Mouse (Mus musculus): Measurements from ENCODE around the gene Pank4. TPM values are rescaled to one million over a fixed set of nuclear protein-coding genes. Genes with fewer than 3 reads are reported as not detected.

The Pank4 gene
- polyA plus RNA-seq, 2 experiments from 2014 or later: 40.8 to 61.1 TPM

- peak; percentile 13 for ATAC-seq
These were observed 20.4 kb upstream of the Pank4 start for GRCm38 (mm10) chr4:154943323-154944039.

- peak; percentile 88 for ATAC-seq
These were observed 19.8 kb upstream of the Pank4 start for GRCm38 (mm10) chr4:154944121-154944590.

DNA sequence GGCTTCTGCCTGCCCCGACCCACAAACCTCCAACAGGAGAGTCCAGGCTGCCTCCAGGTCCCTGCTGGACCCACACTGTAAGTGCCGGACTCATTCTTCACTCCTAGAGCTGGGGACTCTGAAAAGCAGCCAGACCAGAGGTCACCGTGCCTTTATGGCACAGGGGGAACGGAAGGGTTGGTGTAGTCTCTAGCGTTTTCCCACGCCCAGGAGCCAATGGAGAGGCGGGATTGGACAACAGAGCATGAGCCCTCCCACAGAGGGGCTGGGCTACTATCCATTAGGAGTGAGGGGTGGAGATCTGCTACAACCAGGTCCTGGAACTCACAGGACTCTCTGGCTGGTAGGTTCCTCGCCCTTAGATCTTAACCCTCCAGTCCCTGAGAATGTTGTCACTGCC is 17.6 kb upstream of the Pank4 start:
- ATAC-seq: no peak

DNA sequence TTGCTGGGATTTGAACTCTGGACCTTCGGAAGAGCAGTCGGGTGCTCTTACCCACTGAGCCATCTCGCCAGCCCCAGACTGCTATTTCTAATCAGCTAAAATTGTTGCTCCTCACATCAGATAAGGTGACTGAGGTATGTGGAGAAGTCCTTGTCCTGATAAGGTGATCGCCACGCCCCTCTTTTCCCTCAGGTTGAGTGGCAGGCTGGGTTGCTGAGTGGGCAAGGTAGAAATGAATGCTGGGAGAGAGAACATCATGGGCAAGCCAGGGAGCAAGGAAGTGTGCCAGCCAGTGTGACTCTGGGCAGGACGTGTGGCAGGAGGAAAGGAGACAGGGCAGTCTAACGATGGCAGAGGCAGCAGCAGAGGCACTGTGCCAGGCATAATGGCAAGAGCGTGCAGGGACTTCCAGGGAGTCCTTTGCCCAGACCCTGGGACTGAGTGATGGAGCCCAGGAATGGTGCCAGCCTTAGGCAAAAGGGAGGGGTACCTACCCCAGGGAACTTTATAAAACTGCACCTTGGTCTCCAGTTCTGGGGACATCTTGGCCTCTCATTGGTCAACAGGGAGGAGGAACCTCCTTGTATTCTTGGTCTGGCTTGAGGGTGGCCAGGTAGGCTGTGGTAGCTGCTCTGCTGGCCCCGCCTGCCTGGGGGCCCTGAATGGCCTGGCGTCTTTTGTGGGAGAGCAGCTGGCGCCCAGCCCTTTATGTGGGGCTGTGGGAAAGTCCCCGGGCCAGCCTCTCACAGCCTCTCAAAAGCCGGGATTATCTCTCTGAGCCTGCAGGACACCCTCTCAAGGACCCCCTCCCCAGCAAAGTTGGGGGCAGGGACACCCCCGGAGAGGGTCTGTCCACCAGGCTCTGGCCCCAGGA is 15.6 kb upstream of the Pank4 start:
- ATAC-seq: no peak

- ATAC-seq: no peak
These were observed 14.9 kb upstream of the Pank4 start for GRCm38 (mm10) chr4:154948940-154949588.

- no peak for ATAC-seq
These were observed 14.3 kb upstream of the Pank4 start for GRCm38 (mm10) chr4:154949589-154949982.

DNA sequence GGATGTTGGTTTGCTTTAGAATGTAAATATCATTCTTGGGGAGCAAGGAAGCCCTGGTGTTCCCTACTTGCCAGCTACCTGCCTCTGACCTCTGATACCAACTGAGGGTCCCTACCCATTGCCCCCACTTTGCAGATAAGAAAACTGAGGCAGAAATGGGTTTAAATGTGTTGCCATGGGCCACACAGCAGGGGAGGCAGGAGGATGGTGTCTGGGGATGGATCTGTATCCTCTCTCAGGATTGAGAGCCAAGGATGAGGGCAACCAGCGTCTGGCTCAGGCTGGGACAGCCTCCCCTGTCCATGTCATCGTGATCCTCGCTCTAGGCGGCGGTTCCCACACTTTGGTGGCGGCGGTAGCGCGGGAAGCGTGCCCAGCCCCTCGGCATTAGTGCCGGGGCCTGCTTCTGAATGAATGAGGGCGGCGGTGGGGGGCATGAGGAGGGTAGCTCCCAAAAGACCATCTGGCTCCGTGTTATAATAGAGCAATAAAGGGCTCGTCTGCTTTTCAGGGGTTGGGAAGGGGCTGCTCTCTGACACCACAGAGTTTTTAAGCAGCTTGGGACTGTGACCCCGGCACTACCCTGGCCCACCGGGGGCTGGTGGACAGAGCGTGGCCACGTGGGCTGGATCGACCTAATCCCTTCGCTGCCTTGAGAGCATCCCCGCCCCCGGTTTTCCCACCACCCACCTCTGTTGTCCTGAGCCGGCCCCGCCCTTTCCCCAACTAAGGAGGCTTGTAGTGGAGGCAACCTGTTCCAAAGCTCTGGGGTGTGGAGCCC is 11.3 kb upstream of the Pank4 start:
- no peak for ATAC-seq

- ATAC-seq: no peak
These were observed 7.3 kb upstream of the Pank4 start for GRCm38 (mm10) chr4:154956604-154957003.

DNA sequence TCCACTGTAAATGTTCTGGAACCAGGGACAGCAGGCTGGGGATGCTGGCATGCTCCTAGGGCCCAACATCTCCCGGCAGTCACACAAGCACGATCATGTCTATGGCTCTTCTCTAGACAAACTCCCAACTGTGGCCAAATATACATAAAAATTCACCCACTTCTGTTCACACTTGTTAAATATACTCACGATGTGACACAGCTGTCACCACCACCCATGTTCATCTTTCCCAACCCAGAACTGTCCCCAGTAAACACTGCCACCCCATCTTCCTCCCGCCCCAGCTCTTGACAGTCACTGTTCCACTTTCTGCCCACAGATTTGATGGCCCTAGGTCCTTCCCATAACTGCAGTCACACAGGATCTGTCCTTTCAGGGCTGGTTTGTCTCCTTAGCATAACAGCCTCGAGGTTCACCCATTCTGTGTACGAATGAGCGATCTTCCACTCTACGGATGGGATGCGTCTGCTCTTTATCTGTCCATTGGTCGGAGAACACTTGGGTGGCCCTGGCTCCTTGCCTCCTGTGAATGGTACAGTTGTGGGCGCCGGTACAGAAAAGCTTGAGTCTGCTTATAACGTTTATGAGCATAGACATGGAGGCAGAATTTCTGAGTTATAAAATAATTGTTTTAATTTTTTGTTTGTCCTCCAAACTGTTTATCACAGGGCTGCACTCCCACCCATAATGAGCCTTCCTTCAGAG is 6.5 kb upstream of the Pank4 start:
- no peak for ATAC-seq

DNA sequence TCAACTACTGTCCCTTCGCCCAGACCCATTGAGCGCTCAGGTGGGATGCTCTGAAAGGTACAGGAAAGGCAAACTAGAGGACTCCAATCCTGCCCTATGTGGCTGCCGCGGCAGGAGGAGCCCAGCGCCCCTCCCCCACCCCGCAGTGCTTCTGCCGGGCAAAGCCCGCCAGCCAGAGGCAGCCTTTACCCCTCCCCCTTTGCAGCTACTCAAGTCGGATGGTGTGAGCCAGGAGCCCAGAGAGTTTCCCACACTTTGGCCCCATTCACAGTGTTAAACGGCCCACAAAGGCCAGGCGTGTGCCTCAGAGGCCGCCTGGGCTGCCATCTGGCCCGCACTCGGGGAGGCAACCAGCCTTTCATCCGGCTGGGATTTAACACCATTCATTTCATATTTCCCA is 5.8 kb upstream of the Pank4 start:
- ATAC-seq: no peak

GRCm38 (mm10) chr4:154958621-154959020 is 5.3 kb upstream of the Pank4 start:
- no peak for ATAC-seq

DNA sequence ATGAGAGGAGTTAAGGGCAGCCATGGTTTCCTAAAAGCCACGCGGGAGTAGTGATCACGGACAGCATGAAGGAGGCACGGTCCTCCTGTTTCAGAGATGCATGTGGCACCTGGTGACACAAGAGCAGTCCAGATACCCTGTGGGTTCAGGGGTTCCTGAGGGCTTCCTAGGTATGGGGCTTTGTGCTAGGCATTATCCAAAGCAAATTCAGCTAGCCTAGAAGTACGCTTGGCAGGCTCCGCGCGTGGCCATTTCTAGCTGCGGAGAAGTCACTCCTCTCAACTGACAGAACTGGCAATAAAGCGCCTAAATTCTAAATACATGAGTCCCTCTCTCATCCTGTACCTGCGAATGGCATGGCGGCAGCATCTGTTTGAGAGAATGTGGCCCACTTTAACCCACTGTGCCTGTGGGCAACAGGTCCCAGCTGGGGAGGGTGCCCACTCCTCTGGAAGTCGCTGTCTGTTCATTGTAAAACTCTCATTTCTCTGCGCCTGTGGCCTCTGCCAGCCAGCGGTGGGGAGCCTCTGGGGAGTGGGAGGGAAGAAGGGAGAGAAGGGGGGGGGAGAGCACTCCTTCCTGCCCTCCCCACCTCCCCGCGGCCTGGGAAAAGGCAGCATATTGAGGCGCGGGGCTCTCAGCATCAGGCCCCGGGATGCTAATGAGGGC is 3.8 kb upstream of the Pank4 start:
- no peak for ATAC-seq

- no peak for ATAC-seq
These were observed 3.2 kb upstream of the Pank4 start, which contains the start of gene Hes5 for GRCm38 (mm10) chr4:154960690-154961225. Gene Hes5 (plus strand): TSS chr4:154960923.

- ATAC-seq: peak; percentile 31
These were observed 2.6 kb upstream of the Pank4 start for GRCm38 (mm10) chr4:154961226-154961738.

DNA sequence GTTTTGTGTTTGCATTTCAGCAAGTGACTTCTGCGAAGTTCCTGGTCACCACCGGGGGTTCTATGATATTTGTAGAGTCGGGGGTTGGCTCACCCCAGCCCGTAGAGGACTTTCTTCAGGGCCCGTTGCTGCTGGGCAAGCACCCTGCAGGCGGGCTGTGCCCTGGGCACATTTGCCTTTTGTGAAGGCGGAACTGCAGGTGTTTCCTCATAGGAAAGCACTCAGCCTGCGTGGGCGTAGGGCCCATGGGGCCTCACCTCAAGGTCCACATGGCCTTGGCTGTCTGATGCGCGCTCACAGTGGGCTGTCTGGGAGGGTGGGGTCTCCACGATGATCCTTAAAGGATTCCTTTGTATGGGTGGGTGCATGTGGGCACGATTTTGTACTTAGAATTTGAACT is 2.0 kb upstream of the Pank4 start:
- peak; percentile 19 for ATAC-seq

DNA sequence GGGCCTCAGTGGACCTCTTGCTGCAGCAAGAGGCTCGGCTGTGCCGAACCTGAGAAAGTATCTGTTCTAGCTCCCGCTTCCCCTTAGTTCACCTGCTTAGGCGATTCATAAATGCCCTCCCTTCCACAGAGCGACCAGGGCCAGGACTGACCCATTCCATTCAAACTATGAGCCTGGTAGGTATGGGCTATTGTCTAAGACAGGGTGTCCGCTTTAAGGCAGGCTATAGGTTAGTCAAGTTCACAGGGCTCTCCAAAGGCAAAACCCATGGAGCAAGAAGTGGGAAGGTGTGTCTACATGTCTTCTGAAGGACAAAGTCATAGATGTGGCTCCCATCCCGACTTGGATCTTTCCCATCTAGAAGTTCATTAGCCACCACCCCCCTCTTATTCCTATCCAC is 1.2 kb upstream of the Pank4 start:
- no peak for ATAC-seq

DNA sequence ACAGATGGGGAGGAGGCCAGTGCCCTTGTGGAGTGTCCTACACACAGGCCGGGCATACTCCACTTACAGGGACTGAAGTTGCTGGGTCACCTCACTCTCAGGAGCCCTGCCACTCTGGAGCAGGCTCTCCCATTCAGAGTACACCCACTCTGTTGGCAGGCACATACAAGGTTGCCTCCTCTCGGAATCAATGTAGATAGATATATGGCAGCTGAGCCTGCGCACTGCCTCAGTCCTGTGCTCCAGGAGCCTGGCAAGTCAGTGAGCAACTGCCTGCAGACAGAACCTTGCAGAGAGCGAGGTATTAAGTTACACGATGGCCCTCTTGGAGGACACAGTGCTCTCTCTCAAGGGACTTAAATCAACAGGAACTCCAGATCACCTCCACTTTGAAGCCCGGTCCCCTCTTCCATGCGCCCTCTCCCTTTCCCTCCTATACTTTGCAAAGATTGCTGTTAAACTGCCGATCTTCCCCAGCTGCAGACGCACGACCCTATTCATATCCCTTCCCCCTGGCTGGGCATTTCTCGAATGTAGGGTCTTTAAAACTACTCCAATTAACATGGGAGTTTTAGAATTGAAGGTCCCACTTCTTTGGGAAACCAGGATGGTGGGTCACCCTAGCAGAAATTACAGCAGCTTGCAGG is 610 bp upstream of the Pank4 start:
- no peak for ATAC-seq

DNA sequence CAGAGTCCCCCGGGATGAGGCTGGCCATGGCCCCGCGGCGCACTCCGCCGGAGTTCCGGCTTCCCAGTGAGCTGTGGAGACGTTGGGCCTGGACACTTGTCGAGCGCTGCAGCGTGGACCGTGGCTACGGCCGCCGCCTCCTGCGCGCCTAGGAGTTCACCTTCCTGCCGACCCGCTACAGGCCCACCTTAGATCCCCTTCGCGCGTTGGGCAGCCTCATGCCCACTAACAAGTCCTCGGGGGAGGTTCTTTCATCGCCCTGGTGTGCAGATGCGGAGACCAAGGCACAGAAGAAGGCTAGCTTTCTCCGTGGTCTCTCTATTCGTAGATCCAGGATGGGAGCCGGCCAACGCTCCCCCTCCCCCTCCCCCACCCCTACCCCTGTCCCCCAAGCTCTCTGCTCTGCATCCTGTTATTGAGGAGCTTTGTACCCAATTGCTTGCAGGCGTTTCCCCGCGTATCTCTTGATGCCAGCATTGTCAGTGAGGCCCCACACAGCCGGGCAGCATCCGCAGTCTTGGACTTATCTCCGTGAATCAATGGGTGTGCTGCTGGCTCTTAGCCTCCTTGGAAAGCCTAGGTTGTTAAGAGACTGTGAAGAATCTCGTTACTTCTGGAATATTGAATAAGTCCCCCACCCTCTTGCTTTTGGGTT is 785 bp downstream of the Pank4 start:
- peak; percentile 19 for ATAC-seq

DNA sequence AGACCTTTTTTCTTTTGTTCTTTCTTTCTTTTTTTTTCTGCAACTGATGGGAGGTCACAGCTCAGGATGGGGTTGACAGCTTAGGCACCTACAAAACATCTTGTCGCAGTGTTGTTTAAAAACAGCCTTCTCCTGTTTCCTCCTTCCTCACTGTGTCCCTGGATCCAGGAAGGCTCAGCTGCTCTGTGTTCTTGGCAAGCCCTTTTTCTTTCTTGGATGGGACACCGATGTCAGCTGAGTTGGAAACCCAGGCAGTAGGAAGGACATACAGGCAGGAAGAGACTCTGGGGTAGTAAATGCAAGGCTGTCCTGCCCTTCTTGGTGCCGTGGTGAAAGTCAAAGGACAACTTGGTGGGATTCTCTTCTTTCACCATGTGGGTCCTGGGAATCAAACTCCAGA is 1.9 kb downstream of the Pank4 start:
- no peak for ATAC-seq

- no peak for ATAC-seq
These were observed 3.2 kb downstream of the Pank4 start for GRCm38 (mm10) chr4:154967173-154967572.

All from CD4-positive, CD25-positive, alpha-beta regulatory T cell, adult 4 months (primary cell).